Mouse (Mus musculus): ENCODE results near the gene Kbtbd13.
A peak's percentile ranks its signal among the peaks of the same experiment; 100 is the strongest.

Gene Kbtbd13

DNA sequence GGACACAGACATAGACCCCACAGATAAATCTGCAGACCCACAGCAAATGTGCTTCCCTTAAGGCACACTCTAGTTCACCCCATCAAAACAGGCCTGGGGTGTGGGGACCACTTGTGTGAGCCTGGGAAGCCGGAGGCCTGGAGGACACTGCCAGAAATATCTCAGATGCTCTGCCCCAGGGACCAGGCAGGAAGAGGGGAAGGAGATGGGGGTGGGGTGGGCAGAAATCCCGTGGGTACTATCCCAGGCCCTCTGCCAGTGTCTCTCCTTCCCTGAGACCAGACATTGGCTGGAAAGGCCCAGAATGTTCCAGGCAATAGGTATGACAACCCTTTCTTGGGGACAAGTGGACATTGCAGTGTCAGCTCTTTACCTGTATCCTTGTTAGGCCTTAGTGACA is 2.2 kb upstream of the Kbtbd13 start:
- DNase-seq (ENCODE audit: low spot score): no peak

DNA sequence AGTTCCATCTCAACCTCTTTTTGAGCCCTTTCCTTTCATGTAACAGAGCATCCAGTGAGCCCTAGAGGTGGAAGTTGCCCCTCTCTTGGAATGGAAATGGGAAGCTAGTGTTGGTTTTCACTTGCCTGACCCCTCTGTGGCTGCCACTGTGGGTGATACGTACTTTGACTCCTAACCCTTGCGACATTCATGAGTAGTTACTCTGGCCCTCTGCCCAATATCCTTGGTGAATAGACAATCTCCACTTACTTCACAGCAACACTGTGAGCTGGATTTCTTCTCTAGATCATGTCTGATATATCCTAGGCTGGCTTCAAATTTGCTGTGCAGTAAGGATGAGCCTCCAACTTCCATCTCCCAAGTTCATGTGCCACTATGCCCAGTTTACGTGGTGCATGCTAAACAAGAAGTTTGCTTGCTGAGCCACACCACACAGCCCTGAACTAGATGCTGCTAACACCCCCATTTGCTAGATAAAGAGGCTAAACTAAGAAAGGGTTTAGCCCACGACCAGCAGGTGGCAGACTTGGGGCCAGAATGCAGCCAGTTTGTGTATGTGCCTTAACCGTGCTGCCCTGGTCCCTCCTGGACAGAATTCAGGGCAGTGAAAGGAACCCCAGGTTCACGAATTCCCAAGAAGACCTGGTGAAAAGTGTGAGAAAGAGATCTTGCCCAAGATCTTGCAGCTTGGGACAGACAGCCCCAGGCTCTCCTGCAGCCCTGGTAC is 1.3 kb upstream of the Kbtbd13 start:
- peak; percentile 83 for DNase-seq (ENCODE audit: low spot score)

DNA sequence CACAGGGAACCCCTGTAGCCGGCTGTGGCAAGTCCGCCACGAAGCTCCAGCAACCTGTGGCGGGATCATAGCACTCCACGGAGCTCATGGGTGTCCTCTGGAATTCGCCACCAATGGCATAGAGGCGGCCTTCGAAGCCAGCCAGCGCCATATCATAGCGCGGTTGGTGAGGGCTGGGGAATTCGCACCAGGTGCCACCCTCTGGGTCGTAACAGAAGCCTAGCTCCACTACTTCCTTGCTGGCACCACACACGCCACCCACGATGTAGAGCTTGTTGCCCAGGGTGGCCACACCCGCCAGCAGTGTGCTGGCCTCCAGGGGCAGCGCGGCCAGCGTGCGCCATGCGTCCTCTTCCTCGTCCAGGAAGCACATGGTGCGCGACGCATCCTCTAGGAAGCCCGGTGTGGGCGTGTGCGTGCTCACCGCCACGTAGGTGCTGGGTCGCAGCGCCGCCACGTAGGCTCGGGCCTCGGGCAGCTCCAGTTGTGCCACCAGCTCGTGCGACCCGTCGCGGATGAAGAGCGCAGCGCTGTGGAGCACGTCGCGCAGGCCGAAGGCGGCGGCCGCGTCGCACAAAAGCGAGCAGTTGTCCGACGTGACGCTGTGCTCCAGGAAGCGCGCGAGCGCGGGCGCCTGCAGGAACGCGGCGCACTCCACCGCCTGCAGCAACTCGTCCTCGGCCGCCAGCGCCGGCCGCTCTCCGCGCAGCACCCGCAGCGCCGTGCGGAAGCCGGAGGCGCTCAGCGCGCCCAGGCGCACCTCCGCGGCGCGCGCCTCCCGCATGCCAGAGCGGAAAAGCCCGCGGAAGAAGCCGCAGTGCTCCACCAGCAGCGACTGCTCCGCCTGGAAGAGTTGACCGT is 470 bp downstream of the Kbtbd13 start:
- peak; percentile 27 for DNase-seq (ENCODE audit: low spot score)

DNA sequence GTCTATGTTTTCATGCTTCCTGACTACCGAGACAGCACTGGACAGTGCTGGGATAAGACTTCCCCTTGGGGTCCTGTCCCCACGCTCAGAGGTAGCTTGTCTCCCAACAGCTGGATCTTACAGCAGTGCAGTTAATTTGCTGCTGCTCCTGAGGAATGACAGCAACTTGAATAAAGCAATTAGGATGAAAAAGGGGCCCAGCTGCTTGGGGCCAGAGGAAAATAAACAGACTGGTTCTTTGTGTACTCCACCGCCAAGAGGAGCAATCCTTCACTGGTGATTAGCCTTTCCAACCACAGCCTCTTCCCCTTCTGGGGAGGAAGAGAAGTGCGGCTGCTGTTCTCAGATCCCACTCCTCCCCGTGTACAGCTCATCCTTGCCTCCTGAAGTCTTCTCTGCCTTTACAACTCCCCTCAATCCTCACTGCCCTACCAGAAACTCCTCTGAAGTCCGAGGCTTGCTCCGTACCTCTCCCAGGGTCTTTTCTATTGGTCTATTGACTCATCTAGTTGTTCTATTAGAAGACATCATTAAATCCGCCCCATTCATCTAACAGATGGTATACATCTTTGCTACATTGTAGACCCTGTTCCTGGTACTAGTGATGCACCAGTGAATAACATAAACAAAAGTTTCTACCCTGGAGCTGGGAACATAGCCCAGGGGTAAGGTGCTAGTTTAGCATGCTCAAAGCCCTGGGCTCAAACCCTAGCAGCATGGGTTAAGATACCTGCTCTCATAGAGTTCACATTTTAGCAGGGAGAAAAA is 4.9 kb downstream of the Kbtbd13 start:
- peak; percentile 60 for DNase-seq (ENCODE audit: low spot score)

DNA sequence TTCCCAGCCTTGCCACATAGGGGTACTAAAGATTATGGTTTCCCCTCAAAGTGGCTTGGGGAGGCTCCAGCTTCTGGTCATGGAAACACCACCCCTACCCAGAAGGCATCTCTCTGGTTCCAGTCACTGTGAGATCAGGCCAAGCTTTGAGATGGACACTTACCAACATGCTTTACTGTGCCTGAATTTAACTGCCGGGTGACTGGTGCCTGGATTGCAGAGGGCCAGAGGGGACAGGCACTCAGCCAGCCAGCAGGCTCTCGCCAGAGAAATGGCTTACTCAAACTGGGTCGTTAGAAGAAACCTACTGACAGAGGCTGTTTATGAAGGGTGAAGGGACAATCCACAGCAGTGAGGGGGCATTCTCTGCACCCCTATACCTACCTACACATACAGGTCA is 7.2 kb downstream of the Kbtbd13 start:
- no peak for DNase-seq (ENCODE audit: low spot score)

DNA sequence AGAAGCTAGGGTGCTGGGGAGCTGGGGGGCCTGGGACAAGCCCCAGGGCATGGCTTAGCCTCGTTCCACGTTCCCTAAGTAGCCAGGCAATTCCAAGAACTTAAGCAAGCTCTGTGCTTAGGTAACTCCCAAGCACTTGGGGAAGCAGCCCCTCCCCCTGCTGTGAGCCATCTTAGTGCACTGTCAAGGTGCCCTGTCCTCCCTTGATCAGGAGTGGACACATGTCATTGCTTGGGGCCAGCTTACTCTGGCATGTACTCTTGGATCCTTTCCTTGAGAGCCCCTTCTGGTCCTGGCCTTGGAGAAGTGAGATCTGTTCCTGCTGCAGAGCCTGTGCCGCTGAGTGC is 8.7 kb downstream of the Kbtbd13 start:
- no peak for DNase-seq (ENCODE audit: low spot score)

DNA sequence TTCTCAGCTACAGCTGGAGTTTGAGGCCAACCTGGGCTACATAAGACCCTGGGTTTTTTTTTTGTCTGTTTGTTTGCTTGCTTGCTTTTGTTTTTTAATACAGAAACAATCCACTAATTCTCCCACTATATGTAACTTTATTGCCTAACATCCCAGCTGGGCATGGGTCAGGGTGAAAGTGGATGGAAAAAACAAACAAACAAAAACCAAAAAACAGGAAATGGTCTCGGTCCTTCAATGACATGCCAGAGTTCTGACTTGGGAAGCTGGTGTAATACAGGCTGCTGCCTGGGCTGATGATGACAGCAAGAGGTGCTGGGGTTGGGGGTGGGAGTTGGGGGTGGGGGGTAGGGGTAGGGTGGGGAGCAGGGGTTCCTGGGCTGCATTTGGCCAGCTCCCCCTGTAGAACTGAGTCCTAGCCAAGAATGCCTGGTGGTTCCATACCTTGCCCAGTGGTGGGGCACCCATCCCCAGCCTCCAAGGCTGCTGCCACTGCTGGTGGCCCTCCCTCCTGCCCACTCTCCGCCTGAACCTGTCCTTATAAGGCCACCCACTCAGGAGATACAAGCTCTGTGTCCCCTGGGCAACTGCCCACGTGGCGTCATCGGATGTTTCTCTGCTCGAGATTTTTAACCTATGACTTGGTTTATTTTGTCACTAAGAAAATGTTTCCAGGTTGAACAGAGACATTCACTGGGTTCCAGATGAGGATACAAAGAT is 9.3 kb downstream of the Kbtbd13 start:
- no peak for DNase-seq (ENCODE audit: low spot score)

DNA sequence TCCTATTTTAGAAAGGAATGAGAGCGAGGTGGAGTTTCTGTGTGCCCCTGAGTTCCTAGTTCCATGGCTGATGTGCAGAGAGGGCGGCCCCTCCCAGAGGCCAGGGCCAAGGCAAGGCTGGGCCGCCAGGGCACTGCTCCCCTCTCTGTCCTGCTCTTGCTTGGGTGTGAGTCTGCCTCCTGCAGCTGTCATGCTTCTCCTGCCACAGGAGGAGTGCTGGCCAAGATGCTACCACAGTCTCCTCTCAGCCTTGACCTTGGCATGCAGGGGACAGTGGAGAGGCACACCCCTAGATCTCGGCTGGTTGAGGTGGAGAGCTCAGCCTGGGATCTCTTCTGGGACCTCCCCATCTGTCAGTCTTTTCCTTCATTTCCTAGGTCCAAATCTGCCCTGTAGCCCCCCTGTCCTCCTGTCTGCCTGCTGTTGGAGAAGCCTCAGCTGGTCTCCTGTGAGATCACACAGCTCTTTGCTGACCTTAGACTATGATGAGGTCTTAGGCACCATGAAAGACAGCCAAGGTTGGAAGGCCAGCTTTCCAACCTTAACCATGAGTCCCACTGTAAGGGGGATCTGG is 10.3 kb downstream of the Kbtbd13 start:
- no peak for DNase-seq (ENCODE audit: low spot score)

DNA sequence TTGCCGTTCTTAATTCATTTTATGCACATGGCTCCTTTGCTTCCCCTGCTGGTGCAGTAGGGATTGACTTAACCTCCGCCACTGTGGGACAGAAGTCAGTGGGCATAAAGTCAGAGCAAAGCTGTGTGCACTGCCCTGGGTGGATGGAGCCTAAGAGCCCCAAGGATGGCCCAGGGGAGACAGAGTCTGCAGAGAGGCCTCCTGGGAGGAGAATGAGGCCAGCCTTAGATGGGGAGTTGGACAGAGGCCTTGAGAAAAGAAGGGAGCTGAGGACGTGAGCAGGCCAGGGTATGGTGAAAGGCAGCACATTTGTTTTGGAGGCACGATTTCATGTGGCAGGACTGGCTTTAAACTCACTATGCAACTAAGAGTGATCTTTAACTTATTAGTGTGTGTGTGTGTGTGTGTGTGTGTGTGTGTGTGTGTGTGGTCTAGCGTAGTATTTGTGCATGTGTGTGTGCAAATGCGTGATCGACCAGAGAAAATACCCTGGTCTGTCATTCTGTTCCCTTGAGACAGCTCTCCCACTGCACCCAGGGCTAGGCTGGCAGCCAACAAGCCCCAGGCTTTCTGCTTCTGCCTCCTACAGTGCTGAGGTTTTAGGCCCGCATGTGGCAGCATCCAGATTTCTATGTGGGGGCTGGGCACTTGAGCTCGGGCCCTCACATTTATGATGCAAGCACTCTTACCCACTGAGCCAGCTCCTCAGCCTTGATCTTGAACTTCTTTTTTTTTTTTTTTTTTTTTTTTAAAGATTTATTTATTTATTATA is 16.1 kb downstream of the Kbtbd13 start:
- DNase-seq (ENCODE audit: low spot score): no peak

DNA sequence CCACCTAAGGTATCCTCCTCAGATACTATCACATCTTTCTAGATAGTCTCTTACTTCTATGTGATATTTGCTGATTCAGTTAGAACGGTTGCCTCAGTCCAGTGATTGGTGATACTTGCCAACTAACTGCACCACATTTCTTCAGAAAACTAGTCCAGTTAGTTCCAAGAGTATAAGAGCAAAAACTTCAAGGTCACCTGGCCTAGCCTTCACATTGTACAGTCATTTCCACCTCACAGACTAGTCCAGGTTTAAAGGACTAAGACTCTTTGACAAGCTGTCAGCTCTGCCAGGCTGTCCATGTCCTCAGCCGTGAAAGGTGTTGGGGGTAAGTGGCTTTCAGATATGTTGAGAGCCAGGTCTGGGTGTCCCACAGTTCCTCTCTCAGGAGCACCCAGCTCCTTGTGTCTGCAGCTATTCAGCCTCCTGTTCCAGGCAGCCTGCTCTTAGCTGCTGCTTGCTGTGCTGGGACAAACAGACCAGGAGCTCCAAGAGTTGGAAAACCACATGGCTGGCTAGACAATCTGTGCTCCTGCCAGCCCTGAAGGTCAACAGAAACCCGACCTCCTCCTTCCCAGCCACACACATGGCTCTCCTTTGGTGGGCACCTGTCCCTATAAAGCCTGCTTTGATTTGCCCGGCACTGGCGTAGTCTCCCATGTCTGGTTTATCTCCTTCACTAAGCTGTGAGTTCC is 16.8 kb downstream of the Kbtbd13 start:
- no peak for DNase-seq (ENCODE audit: low spot score)

DNA sequence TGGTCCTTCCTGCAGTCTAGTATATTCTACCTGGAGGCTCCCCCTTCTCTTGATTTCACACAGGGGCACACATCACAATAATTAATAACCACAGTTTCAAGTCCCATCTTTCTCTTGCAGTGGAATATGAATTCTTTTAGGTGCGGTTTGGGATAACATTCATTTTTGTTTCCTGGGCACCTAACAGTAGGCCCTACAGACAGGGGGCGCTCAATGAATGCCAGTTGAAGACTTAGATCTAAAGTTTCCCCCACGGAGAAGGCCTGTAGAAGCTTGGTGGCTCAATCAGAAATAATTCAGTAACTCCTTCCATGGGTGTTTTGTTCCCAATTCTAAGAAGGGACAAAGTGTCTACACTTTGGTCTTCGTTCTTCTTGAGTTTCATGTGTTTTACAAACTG is 19.0 kb downstream of the Kbtbd13 start:
- no peak for DNase-seq (ENCODE audit: low spot score)

DNA sequence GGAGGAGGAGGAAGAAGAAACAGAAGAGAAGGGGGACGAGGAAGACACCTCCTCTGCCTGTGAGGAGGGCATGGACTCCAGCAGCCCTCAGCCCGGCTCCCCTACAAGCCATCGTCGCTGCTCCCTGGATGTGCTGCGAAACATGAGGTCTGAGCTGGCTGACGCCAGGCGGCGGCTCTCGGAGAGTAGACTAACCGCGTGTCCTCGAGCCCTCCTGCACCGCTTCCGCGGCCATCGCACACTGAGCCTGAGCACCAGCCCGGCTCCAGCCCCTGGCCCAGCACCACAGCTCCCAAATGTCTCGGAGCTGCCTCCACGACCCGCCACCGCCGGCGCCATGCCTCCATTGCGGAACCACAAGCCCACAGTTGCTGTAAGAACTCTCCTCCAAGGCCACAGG is 19.7 kb downstream of the Kbtbd13 start:
- no peak for DNase-seq (ENCODE audit: low spot score)

DNA sequence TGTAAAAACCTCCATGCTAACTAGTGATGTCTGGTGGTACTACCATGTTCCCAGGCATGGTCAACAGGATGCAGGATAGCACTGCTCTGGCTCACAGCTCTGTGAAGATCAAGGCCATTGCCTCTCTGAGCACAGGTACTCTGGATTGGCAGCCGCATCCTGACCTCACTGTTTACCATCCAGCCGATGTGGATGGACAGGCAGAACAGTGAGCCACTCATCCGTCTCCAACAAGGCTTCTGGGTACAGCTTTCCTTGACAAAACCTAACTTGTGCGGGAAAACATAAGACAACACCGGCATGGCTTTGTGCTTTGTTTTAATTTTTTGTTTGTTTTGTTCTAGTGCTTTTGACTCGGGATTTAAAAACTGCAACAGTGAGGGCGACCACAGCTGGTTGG is 25.7 kb downstream of the Kbtbd13 start:
- DNase-seq (ENCODE audit: low spot score): no peak

DNA sequence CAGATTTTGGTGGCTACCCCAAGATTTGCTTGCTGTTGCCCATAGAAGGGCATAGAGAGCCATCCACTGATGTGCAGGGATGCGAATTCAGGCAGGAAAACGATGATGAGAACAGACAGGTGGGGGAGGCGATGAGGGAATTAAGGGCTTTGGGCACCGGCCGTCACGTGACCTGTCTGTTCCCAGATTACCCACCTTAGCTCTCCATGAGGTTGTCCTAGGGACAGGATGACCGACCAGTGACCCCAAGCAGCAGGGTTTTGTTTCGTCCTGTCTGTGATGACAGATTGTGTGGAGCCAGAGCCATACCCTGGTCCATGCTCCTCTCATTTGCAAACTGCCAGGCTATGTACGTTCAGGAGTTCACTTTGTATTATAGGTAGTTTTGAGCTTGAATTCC is 27.8 kb downstream of the Kbtbd13 start:
- DNase-seq (ENCODE audit: low spot score): peak; percentile 43

DNA sequence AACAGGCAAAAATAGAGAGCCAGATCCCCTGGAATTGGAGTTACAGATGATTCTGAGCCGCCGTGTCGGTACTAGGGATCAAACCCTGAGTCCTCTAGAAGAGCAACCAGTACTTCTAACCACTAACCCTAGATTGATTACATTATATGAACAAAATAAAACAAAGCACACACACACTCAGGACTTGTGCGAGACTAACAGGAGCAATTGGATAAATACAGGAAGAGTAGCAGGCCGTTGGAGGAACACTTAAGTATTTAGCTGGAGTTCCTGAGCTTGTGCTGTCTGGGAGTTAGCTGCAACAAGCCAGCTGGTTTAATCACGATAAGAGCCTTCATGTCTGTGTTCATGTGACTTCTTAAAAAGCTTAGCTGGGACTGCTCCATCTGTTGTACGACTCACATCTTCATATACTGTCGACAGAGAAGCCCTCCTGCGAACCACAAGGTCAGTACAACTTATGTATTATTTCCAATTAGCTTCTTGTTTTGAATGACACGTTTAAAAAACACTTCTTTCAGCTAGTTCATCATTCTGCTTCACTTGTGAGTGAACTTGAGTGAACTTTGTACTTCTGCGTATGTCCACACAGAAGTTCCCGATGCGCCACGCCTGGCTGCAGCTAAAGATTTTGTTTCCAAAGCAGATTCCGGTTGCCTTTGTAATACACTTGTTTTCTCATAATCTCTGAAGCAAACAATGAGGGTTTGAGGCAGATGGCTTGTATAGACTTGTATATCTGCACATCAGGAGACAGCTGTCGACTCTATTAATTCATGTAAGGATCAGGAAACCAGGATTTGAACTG is 30.6 kb downstream of the Kbtbd13 start, which contains the start of gene Ubap1l:
Ubap1l (plus strand) TSS at position 401 of the 808 bp plus-strand sequence.
- DNase-seq (ENCODE audit: low spot score): no peak

DNA sequence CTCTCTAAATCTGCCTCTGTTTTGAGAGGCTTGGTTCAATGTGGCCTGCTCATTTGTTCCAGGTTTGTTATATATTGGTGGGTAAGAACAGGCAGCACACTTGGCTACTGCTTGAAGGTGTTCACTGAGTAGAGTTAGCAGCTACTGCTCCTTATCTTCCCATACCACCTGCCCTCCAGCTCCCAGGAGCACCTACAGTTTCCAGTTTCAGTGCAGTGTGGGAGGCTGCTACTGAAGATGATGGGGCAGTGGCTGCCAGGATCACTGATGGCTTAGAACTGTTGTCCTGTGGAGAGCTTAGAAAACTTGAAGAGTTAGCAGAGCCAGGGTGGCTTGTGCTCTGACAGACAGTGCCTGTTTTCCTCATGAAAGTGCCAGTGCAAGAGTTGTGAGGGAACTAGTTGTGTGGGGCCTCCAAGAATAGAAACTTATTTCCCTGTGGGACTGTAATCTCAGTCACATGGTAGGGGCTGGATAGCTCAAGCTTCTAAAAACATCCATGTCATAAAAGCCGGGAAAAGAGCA is 32.4 kb downstream of the Kbtbd13 start:
- no peak for DNase-seq (ENCODE audit: low spot score)

DNA sequence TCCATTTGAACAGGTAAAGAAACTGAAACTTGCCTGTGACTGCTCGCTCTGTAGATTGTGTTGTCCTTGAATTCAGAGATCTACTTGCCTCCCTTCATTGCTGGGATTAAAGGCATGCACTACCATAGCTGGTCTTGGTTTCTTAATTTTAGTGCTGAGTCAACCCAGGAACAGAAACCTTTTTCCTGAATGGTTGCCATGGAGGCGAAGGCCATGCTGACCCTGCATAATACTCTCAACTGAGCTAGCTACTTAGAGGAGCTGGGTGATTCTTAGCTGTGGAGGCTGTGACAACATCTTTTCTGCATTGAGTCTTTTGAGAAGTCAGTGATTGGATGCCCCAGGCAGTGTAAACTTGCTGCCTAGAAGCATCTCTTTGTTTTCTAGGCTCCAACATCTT is 34.5 kb downstream of the Kbtbd13 start:
- DNase-seq (ENCODE audit: low spot score): no peak

DNA sequence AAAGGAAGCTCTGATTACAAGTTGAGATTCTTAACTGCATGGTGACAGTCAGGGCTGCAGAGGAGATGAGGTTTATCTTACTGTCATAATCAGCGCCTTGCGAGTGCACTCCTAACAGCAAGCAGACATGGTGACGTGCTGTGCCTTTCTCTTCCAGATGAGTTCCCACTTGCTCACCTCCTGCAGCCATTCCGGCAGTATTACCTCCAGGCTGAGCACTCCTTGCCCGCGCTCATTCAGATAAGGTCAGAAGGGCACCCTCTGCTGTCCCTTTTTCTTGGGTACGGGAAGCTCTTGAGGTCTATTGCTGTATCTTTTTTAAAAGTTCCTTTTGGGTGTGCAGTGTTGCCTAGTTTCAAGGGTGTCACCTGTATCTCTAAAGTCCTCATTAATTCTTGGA is 34.9 kb downstream of the Kbtbd13 start:
- DNase-seq (ENCODE audit: low spot score): no peak

DNA sequence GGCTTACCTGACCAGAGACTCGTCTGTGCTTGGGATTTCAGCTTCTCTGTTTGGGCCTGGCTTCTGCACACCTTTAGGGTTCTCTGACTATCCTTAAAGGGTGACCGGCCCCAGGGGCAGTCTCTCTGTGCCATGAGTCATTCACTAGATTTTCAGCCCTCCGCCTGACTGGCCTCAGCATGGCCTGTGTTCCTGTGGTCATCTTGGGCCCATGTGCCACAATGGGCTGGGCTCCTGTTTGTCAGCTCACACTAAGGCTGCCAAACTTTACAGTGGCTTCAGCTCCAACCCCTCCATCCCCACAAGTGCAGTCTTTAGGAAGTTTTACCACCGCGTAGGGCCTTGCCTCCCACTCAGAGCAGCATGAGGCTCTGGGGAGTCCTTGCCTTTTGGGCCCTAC is 38.2 kb downstream of the Kbtbd13 start:
- no peak for DNase-seq (ENCODE audit: low spot score)

All from embryo, embryonic 10 days (tissue).